Mouse (Mus musculus) adrenal gland, adult 2 months (tissue): ENCODE measurements around the gene Rasd2. TPM values are rescaled to one million over a fixed set of nuclear protein-coding genes. Genes with fewer than 3 reads are reported as not detected.

ENCODE experiments used
- DNase-seq: peaks from one replicate; pipeline ENCODE4 v3.0.0; 2021
- long read RNA-seq: library from polyadenylated mRNA; stranded (forward); transcript quantifications from one replicate; pipeline ENCODE4 v2.0.0, GENCODE M21; 2021
- polyA plus RNA-seq: library from polyadenylated mRNA; depleted of rRNA; stranded (reverse); fragments of >200 nt; gene quantifications from 2 replicates; pipeline ENCODE4 v1.2.3, GENCODE M21; 2012; rRNA removed
- total RNA-seq, 2 experiments: library from RNA; stranded (reverse); gene quantifications; 2 replicates each; pipeline ENCODE4 v1.2.3; 2021

Rasd2 gene
- total RNA-seq (1 to 10 TPM; 1.5 to 4.8 TPM), polyA plus RNA-seq (2.9 and 3.3 TPM in 2 replicates)
- long read RNA-seq, result 0 reads

DNA sequence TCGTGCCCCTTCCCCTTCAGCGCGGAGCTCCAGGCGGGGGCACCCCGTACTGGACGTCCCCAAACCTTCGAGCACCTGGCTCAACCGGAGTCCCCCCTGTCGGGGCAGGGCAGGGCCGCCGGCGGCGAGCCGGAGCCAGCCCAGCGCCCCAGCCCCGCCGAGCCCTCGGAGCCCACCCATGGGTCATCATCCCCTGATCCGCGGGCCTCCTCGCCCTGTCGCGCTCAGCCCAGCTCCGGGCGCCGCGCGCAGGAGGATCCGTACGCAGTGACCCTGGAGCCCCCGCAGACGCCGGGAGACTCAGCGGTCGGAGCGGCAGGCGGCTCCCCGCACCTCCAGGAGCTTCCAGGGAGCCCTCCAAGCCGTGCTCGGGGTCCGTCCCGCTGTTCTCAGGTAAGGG is at the start of gene Rasd2:
Rasd2 (plus strand) TSS at position 259 of the 400 bp plus-strand sequence.
- no peak for DNase-seq

DNA sequence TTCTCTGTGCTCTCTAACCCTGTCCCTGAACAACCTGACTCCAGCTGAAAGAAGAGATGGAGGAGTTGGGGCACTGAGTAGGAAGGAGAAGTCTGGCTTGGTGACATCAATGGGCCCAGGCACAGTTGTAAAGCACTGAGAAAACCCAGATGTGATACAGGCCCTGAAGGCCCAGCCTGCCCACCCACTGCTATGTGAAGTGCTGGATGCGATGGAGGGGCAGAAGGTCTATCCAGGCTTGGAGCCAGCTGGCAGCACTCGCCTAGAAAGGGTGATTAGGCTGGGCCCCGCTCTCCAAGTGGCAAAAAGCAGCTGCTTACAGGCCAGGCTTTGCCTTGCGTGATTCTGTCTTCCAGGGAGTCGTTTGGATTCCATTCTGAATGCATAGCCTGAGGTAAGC is 44.4 kb upstream of the Rasd2 start:
- DNase-seq, result no peak

DNA sequence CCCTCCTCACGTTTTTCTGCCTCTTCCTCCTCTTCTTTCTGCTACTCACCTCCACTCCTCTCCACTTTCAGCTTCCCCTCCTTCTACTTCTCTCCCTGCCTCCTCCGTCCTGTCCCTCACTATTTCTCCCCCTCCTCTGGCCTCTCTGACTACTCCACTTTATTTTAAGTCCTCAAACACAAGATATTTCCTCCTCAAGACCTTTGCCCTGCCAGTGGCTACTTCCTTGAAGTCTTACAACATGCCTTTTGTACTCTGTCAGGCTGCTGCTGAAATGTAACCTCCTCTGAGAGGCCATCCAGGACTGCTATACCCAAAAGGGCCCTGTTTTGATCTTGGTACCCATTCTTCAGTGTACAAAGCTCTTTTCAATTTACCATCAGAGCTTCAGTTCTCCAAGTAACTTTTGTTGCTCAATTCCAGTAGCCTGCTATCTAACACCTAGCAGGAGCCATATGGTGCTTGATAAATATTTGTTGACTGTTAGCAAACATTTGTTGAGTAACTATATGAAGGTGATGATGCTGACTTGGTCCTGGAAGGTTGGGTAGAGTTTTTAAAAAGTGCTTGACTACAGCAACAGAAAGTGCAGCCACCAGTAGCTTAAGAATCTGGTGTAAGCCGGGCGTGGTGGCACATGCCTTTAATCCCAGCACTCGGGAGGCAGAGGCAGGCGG is 41.6 kb upstream of the Rasd2 start:
- DNase-seq, result no peak

DNA sequence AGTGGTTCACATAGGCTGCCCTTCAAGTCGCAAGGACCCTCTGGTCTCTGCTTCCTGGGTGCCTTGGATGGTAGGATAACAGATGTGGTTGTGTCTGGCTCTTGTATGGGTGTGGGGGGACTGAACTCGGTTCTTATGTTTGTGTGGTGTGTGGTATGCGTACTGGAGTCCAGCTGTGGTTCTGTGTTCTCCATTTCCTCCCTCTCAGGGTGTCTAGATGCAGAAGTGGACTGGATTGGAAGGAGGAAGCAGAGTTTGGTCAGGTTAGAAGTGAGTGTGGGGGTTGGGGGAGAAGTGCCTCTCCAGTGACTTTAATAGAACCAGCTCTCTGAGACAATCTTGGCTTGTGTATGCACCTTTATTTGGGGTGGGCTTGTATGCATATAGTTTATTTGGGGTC is 20.7 kb upstream of the Rasd2 start:
- no peak for DNase-seq

DNA sequence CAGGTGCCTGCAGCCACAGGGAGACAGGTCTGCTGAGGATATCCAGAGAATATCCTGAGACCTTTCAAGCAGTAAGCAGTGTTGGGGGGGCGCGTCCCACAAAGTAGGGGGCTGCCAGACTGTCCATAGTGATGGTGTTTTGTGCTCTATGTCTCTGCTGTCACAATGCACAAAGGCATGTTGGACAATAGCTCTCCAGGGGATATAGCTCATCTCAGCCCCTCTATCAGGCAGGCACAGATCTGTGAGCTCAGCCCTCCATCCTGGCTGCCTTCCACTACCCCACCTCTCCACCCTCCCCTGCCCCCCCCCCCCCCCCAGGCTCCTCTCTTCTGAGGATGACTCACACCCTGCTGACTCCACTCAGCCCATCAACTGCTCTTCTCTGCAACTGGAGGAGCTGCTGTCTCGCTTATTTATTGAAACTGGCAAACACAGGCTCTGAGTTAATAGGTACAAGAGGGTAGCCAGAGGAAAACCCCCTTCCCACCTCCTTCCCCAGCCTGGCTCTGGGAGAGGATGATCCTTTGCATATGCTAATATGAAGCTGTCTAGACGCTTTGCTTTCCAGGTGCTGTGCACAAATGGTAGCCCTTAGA is 19.2 kb upstream of the Rasd2 start:
- DNase-seq, result peak; percentile 32

DNA sequence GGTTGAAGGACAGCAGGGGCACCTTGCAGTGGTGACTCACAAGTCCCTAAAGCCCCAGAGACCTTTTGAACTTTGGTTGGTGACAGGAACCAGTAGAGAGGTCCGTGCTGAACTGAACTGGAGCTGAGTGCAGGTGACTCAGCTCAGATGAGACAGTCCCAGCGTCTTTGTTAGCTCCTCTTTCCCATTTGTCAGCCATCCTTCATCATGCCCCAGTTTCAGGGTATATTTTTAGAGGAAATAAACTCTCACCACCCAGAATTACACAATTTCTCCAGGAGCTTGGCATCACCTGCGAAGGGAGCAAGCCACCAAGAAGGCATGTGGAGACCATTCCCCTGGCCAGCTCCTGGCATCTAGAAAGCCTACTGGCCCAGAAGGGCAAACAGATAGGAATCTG is 16.6 kb upstream of the Rasd2 start:
- no peak for DNase-seq

DNA sequence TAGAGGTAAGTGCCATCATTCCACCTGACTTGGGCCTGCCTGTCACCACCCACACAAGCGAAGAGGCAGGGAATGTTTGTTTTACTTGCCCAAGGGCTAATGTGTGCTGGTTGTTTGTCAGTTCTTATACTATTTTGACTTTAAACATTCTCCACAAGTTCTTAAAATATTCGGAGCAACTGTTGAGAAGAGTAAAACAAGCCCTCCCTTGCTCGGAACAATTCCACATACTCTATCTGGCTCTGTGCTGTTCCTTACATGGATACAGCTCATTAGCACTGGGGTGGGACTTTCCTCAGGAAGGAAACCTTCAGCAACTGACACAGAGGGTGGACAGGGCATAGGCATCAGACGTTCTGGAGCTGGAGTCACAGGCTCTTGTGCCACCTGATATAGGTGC is 15.9 kb upstream of the Rasd2 start:
- no peak for DNase-seq

DNA sequence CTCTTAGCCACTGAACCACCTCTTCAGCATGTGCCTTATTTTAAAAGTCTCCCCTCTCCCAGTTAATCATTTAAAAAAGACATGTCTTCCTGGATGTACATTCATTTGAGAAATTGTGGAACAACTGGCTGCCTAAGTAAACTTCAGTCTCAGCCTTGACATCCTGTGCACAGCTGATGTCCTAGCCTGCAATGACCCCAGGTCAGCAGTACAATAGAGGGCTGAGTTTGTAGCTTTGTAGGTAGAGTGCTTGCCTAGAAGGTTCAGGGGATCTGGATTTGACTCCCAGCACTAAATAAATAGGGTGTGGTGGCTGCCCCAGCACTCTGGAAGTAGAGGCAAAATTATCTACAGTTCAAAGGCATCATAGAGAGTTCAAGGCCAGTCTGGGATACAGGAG is 15.4 kb upstream of the Rasd2 start:
- DNase-seq, result no peak

DNA sequence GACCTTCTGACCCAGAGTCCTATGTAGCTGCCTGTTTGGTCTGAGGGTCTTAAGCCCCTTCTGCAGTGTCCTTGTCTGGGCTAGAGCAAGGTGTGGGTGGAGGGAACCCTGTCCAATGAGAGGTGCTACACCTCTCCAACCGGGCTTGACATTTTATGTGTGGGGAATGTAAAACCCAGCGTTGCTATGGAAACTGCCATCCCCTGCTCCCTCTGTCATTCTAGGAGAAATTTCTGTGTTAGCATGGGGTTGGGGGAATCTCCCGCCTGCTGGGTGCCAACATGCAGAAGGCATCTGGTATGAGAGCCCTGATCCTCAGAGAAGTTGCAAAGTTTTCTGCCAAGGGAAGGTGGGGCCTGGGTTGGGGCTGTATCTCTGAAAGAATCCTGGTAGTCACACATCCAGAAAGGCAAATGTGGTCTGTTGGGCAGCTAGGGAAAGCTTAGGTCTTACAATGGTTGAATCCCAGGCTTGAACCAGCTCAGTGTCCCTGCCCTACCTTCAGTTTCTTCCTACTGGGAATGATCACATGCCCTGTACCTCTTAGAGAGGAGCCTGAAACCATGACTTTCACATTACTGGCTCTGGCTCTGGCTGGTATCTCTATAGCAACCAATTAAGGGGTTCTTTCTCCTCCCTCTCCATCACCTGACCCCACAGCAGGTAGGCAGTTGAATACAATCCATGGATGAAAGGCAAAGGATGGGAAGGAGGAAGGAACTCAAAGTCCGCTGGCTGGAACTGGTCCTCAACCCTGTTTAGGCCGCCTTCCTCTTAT is 14.6 kb upstream of the Rasd2 start:
- no peak for DNase-seq

DNA sequence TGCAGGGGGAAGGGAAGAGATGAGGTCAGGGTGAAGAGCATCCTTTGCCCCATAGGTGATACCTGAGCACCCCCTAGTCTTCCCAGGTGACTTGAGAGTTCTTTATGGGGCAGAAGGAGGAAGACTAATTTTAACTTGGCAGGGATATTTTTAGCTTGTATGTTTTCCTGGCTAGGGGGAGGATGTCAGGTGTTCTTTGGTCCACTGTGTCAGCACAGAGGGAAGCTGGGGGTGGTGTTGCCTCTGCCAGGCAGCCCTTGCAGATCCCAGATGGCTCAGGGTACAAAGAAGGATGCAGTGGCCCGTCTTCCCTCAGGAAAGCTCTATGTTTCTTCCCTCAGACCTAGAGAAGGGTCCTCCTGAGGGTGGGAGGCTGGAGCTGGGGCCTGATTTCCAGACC is 13.8 kb upstream of the Rasd2 start:
- no peak for DNase-seq

DNA sequence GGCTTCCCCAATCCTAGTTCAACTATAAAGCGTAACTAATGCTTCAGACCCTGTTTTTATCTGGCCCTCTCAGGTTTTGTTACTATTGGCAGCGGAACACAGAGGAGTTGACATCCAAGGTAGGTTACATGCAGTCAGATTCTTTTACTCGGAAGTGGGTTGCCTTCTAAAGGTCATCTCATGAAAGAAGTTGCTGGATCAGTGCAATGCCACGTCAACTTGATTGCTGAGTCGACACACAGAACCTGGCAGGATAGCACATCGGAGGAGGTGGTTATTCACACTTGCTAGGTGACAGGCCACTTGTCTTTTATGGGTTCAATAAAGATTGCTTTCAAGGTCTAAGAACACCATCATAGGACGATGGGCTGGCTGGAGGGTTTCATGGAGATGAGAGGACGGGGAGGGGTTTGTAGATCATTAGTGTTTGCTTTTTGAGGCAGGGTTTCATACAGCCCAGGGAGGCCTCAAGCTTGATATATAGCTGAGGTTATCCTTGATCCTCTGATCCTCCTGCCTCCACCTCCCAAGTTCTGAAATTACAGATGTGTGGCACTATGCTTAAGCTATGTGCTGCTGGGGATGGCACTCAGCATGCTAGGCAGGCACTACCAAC is 11.6 kb upstream of the Rasd2 start:
- no peak for DNase-seq

DNA sequence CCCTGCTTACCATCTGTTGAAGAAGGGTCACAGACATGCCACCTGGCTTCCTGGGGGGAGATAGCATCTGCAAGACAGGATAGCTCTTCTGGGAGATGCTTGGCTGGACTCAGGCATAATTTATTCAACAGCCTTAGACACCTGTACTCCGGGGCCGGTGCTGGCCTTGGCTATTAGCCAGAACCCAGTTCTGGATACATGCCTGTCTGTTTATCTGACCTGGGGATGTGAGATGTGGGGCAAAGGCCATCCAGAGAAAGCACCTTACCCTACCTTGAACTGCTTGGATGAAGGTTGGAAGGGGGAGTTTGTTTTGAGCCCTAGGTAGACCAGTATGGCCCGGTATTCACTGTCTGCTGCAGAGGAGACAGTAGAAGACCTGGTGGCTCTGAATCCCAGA is 10.8 kb upstream of the Rasd2 start:
- no peak for DNase-seq

DNA sequence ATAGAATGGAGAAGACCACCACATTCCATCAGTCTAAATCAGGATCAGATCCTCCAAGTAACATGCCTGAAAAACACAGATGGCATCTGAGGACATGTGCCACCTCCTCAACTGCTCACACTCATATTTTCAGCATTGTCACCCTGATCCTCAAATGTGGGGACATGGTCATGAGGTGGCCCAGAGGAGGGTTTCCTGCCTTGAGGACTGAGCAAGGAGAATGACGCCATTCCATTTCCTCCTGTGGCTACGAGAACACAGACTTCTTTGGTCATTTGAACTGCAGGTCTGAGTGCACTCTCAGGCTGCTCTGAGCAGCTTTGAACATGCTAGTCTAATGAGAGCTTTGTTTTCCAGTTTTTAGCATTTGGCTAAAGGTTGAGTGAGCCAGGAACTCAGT is 10.3 kb upstream of the Rasd2 start:
- no peak for DNase-seq

DNA sequence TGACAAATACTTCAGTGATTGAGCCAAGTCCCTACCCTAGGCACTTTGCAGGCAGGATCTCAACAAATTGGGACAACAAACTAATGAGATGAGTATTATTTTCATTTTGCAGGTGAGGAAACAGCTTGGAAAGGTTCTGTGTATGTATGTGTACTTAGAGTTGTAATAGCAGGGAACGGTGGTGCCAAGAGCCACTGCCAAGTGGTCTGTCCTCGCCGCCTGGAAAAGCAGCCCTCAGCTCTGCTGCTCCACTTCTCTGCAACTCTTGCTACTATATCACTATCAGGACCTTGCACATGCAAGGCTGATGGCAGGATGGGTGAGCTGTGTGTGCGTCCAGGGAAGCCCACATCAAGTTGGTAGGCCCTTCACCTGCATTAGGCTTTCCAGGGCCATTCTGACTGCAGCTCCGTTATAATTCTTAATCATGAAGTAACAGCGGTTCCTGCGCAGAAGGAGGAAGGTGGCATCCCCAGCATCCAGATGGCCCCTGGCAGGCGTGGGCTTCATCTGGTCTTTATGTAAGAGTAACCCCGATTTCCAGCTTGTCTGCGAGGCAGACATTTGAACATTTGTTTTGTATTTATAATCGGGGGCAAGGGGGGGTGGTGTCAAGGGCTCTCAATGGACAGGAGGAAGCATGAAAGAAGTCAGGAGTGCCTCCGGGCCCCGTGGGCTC is 9.4 kb upstream of the Rasd2 start:
- no peak for DNase-seq

DNA sequence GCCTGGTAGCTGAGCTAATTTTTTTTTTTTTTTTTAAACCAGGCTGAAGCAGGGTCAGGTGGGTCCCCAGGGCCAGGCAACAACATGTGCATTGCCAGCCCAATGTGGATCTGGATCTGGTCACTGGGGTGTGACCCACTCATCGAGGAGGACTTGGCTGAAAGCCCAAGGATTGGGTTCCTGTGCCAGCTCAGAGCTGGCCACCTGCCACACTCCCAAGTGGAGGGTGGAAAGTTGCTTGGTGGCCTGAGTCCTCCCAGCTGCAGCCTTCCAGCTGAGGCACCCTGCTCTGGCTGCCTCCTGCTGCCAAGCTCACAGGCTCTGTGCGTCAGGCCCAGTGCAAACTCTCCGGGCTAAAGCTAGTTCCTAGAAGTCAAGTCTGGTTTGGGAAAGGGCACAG is 2.3 kb upstream of the Rasd2 start:
- peak; percentile 94 for DNase-seq

DNA sequence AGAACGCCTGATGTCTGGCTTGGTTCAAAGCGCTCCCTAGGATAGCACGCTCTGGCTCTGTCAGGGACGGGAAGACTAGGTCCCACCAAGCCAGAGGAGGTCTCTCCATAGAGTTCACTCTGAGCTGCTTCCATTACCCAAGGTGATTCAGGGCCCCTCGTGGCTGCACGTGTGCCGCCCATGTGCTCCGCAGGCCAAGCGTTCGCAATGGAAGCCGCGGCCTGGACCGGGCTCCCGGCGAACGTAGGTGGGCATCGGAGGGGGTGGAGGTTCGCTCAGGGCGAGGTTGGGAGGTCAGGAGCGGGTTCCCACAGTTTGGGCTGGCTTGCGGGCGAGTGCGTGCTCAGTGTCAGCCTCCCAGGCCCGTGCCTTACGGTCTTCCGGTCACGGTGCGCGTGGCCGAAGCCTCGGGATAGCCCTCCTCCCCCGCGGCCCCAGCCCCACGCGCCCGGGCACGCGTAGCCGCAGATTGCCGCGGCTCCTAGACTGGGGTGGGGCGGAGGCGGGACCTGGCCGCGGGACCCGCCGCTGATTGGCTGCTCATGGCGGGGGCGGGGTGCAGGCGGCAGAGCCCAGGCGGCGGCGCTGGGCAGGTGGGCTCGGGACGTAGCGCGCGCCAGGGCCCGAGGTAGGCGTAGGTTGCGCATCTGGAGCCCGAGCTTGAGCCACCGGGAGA is 975 bp upstream of the Rasd2 start:
- DNase-seq, result peak; percentile 93

DNA sequence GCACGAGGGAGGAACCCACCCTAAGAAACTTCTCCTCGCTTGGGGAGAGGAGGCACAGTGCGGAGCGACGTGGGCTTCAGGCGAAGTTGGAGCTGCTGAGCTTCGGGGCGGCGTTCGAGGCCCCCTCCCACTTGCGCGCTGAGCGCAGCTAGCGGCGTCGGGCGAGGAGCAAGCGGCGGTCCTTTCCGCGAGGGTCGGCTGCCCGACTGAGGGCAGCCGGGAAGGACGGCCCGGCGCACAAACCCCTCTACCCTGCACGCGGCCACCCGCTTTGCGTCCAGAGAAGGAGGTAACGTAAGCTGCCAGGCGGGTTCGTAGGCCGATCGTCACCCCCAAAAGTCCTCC is 465 bp upstream of the Rasd2 start:
- DNase-seq, result no peak

DNA sequence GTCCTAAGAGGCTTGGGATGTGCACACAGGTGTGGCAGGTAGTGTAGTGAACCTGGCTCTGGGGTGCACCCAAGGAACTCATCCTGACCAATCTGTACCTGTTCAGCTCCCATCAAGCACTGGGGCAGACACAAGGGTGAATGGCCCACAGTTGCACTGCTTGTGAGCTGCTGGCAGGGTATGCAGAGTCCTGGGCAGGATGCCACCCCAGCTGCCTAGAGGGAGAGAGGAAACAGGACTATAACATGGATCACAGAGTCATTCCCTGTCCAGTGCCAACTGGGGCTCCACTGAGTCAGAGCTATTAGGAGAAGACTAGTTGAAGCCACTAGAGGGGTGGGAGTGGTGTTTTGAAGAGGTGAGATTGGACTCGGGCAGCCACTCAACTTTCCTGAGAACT is 1.3 kb downstream of the Rasd2 start:
- DNase-seq, result no peak

DNA sequence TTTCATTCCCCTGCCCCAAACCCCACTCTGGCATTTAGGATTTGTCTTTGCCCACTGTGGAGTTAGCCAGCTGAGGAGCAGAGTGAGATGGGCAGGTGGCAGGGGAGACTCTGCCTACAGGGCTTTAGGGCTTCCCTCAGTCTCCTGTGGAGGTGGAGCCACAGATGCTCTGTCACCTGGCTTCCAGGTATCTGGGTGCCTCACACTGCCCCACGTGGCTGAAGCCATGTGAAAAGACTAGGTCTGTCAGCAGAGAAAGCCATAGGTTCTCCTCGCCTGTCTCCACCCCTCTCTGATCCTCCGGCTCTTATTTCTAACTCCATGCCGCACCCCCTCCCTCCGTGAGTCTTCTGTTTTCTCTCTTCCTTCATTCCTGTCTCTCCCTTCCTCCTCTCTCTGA is 2.2 kb downstream of the Rasd2 start:
- DNase-seq, result no peak

DNA sequence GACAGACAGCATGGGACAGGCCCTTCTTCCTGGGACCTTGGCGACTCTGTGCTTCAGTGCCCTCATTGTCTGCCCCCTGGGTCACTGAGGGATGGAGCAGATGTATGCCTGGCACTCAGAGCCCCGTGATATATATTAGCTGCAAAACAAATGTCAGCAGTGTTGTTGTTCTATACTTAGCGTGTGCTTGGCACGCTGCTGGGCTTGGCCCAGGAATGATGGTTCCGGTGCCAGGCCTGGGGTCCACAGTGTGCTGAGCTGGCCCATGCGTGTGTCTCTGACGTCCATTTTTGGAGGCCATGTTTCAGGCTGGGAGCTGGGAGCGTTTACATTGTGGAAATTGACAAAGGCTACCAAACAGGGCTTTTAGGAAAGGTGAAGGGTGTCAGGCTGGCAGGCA is 3.1 kb downstream of the Rasd2 start:
- DNase-seq, result no peak

DNA sequence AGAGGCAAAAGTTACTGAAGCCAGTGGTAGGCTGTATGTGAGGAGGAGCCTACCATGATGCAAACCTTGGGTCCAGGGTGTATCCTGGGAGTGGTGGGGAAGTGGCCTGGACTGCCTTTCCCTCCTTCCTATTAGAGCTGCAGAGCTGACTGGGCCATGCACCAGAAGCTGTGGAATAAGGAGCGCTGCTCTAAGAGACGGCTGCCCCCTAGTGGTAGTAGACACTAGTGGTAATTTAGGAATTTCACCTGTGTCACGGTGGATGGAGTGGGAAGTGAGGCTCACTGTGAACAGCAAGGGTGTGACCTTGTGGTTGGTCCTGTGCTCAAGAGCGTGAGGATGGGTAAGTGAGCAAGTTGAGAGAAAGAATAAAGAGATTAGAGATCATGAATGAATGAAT is 4.2 kb downstream of the Rasd2 start:
- DNase-seq, result peak; percentile 69
